Mouse (Mus musculus): ENCODE results near the gene Fam19a2.

Gene Fam19a2

DNA sequence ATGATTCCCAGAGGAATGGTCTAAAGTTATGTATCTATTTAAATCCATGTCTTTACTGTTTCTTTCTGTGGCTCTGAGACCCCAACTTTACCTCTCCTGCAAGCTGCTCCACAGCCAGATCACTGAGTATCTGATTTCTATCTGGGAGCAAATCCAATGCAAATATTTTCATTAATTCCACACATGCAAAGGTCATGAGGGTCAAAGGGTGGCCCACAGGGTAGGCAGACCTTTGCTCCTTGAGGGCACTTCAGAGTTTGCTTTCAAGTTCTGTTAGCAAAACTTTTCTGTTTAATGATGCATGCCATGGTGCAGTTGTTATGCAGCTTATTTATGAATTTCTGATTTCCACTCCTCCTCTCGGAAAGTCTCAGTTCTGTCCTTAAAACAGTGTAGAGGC, 303.9 kb downstream of the Fam19a2 start:
- no peak for DNase-seq (ENCODE audit: low read depth, low spot score)

DNA sequence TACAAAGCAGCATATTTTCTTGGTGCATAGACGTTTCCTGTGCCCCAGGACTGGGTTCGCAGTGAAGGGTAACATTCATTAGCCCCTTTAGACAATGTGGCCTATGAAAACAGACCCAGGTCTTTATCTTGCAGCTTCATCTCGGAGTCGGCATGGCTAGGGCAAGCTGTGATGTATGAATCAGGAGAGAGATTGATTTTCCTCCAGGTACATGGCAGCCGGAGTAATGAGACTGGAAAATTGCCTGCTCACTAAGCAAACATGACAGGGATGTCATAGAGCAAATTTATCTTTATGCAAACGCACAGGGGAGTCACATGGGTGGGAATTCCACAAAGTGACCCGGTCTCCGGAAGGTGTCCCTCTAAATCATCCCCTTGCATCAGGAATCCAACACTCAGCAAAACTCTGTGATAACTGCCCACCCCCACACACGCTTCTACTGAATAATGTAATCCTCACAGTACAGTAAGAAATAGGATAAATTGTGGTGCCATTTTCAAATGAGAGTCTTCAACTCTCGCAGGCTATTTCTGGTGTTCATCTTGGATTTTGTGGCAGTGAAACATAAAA, 306.9 kb downstream of the Fam19a2 start:
- no peak for DNase-seq (ENCODE audit: low read depth, low spot score)

DNA sequence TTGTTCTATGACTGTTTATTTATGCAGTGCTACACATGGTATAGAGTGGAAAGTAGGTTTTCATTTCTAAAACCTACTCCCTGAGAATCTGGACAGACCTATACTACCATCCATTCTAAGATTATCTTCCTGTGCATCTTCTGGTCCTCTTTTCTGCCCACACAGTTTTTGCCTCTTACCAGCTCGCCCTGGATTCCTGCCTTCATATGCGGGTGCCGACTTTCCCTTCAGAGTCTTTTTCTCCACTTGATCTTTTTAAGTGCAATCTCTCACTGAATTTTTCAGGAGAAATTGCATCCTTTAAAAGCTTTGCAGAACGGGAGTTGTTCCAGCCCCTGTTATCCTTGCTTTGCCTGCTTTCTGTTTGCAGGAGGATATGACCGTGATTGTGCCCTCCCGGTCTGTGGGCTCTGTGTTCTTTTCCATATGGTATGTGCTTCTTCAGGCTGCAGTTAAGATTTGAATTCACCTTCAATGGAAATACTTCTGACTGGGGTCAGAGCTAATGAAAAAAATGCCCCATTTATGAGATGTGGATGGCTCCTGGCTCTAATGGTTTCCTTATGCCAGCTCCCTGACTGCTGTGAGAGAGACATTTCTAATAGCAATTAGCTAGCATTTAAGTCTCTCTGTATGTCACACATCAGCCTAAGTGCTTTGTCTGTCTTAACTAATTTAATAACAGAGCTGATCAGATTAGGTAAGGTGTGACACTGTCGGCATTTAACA, 308.7 kb downstream of the Fam19a2 start:
- DNase-seq (ENCODE audit: low read depth, low spot score) = no peak

DNA sequence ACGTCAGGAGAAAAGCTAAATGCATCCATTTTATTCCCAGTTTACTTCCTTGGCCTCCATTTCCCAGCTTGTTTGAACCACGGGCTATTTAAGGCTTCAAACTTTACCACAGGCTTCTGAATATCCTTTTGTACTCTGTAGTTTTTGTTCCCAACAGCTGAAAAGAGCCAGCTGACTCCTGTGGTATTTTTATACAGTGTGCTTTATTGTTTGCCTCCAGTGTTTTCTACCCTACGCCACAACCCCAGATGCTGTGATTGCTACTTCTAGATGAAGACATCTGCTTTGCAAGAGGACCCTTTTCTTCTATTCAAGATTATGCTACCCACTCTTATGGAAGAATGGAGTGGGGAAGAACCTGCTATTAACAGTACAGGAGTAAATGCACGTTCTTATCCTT, 314.0 kb downstream of the Fam19a2 start:
- DNase-seq (ENCODE audit: low read depth, low spot score) = no peak

DNA sequence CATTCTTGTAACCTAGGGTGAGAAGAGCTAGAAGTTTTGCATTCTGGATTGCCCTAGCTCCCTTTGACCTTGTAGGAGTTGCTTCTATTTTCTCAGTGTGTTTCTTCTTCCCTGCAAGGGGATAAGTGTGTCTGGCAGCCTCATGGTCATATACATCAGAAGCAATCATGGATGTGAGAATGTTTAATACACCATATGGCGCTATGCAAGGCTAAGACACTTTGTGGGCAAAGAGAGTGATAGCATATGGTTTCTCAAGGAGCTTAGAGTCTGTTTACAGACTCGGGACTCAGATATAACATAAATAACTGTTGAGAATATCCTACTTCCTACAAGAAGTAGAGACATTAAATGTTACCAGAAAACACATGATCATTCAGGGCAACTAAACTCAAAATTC, 315.2 kb downstream of the Fam19a2 start:
- no peak for DNase-seq (ENCODE audit: low read depth, low spot score)

DNA sequence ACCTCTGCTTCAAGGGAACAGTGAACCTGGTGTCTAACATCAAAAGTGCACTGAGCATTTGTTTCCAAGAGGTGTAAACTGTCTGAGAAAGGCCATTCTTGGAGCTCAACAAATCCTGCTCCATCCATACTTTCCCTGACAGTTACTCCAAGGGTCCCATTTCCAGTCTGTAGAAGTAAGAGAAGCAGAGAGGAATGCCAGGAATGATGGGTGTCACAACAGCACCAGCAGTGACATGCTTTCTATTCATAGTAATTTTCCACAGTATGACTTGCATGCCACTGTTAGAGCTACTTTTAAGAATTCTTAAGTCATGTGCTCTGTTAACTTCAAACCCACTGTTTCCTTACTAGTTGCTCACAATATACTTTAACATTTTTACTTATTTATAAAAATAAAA, 331.2 kb downstream of the Fam19a2 start:
- DNase-seq (ENCODE audit: low read depth, low spot score) = no peak

DNA sequence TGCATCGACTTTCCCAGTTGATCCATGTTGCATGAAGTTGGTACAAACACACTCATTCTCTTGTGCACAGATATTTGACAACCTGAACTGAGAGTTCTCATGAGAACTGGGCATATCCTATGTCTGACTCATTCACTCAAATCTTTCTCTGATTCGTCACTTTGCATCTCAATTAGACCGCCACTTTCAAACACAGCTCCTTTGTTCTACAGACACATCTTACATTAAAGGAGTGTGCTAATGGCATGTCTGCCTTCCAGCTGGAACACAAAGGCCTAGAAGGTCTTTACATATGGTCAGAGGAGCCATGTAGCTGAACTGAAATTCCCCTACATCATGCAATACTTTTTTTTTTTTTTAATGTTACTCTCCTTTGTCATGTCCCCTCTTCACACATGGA, 333.3 kb downstream of the Fam19a2 start:
- peak; percentile 2 for DNase-seq (ENCODE audit: low read depth, low spot score)

DNA sequence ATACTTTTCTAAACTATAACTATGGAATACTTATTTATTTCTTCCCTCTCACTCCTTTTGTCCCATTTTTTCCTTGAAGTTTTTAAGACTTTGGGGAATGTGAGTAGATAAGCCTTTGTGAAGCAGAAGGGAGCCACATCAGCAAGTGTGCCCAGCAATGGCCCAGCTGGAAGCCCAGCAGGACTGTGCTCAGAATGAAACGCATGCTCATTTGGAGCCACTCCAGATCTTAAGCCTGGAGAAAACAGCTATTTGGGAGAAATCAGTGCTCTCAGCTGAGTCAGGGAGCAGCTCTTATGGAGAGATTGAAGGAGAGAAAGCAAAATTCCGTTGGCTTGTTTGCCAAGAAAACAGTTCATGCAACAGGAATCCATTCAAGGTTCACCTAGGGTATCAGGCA, 341.9 kb downstream of the Fam19a2 start:
- DNase-seq (ENCODE audit: low read depth, low spot score) = no peak

DNA sequence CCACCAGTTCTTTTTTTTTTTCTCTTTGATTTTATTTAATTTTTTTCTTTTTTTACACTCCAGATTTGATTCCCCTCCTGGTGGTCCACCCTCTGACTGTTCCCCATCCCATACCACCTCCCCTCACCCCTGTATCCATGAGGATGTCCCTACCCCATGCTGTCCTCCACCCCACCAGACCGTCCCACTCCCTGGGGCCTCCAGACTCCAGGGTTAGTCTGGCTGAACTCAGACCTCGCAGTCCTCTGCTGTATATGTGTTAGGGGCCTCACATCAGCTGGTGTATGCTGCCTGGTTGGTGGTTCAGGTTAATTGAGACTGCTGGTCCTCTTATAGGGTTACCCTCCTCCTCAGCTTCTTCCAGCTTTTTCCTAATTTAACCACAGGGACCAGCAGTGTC, 362.9 kb downstream of the Fam19a2 start:
- DNase-seq (ENCODE audit: low read depth, low spot score) = no peak

DNA sequence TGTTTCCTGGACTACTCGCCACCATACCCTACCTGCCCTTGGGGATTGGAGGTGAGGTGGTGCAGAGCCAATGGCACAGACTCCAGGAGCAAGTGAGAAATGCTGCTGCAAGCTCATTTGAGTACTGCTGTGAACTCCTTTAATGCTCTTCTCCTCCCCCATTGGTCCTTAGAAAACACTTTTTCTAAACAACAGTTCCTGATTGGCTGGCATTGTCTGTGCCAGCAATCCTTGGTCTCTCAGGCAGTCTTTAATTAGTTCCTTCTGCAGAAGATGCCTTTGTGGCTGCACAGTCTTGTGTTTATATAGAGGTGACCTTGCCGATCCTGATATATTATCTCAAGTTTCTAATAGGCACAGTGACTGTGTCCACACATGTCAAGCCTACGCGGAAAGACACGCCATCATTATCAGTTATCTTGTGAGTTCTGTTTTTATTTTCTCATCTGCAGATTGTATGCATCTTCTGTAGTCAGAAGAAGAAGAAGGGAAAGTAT, 365.5 kb downstream of the Fam19a2 start:
- no peak for DNase-seq (ENCODE audit: low read depth, low spot score)

DNA sequence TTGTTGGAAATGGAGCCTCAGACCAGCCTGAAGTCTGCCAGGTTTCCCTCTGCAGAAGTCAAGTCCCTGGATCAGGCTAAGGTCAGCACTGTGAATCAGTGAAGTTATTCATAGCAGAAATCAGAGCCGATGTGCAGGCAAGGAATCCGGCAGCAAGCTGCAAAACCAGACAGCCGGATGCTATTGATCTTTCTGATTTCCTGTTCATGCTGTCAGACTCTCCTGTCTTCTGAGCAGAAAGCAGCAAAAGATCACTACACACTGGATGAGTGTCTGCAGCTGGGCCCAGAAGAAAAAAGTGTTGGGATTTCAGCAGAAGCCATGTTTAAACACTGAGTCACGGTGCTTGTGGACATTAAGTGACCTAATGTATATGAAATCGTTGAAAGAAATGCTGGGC, 368.2 kb downstream of the Fam19a2 start:
- DNase-seq (ENCODE audit: low read depth, low spot score) = no peak

DNA sequence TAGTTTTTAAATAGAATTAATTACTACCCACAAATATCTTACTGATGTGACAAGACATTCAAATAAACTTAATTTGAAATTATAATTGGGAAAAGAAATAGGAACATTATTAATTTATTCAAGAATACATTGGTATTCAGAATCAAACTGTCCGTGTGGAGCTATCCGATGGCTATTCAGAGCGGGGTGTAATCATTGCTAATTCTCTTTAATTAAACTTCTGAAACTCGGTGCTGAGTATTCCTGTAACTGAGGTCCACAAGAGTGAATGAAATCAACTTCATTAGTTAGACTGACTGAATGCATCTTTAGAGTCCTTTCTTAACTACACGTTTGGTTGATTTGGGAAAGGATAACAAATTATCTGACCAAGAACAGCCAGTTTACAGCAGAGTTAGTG, 372.9 kb downstream of the Fam19a2 start:
- no peak for DNase-seq (ENCODE audit: low read depth, low spot score)

DNA sequence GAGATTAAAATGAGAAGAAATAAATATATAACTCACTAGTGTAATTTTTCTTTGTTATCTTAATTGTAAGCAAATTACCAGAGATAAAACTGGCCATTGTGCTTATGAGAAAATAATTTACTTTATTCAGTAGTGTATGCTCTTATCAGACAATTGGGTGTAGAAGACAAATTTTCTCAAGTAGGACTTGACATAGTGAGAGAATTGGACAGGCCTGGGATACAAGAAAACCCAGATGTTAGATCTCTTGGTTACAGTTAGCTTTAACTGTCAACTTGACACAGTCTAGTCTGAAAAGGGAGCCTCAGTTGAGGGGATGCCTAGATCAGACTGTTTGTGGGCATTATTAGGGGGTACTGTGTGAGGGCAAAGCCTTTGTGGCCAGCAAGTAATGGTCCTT, 373.7 kb downstream of the Fam19a2 start:
- DNase-seq (ENCODE audit: low read depth, low spot score) = no peak

DNA sequence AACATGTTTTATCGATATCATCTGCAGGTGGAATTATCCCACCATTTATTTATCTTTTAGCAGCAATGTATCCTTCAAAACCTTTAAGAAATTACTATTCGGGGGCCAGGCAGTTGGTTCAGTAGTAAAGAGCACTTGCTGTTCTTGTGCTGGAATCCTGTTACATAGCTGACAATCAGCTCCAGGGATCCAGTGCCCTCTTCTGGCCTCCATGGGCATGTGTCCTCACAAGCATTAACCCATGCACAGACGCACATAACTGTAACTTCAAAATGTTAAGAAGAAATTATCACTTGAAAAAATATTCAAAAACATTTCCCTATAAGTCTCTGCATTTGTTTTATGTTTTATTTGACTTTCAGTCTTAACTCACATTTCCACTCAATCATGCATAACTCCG, 381.8 kb downstream of the Fam19a2 start:
- peak; percentile 44 for DNase-seq (ENCODE audit: low read depth, low spot score)

DNA sequence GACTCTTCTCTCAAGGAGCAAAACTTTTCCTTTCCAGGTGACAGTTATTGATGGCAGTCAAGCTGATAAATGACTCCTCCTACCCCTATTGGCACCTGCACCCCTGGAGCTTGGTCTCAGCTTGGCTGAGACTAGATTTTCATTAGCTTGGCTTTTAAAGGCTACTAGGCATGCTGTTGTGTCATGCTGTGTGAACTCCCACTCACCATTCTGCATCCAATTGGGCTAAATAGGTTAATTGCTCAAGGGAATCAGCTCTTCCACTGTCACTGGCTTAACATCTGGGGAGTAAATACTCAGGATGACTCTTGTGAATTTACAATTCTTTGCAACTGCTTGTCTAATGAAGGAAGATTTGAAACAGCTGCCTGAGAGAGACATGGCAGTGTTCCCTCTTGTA, 407.4 kb downstream of the Fam19a2 start:
- DNase-seq (ENCODE audit: low read depth, low spot score) = no peak

DNA sequence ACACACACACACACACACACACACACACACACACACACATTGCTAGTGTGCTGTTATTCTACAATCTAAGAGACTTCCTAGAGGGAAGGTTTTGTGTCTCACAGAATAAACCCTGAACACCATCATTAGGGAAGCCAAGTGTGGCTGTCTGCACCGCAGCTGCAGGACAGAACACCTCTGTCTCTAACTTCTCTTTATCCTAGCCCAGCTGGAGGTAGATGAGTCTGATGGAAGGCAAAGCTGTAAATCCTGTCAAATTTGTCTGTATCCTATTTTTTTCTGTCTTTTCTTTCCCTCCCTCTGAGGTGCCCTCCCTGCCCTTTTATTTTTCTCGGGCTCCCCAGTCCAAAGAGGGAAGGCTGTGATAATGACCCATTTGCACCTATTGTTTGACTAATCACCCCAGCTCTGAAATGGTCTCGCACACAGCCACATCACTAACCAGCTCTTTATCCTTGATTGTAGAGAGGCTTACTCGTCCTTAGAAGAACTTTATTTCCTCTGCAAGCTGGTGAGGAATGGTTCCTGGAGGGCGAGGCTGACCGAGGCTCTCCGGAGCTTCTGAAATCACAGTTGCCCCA, 414.6 kb downstream of the Fam19a2 start:
- DNase-seq (ENCODE audit: low read depth, low spot score) = peak; percentile 16

DNA sequence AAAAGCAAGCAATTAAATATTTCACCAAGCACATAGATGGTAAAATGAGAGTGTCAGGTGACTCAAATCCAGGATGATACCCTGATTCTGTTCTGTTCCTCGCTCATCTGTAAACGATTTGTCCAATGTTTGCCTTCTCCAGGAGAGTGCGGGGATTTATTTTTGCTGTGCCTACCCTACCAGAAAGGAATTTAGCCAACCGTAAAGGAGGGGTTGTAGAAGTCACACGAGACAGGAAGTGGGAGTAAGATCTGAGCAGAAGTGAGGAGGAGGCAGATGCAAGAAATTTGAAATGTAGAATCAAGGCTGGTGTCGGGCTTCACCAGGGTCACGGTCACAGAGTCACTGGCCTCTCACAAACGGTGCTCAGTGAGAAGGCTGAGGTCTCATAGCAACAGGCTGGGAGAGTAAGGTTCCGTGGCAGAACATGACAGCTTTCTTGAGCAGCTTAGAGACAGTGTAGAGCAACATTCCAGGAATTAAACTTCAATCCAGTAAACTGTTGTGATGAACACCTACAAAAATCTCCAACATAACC, 419.0 kb downstream of the Fam19a2 start:
- DNase-seq (ENCODE audit: low read depth, low spot score) = no peak

DNA sequence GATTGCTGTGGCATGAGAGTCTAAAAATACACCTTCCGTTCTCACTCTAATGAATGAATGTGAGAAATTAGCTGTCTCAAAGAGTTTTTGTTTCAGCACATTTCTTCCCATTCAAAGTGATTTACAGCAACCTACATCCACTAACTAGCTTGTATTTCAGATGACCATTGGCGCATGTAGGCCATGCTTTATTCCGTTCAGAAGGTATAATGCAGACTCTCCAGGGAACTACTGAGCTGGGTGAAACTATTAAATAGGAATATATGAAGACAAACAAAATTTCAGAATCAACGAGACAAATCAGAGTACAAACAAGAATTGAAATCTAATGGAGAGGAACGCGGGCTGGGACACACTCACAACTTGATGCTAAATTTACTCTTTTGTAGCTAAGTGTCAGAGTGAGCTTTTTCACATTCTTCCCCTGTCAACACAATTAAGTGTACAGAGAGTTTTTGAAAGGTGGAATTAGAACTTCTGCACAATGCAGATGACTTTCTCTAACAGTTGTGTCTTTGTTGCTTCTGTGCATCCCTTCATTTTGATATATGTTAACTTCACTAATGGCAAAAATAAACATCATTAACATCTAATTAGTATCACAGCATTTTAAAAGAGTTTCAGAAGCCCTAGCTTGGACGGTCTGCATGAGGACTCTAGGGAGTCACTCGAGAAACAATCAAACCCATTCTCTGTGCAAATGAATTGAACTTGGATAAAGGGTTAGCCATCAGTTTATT, 428.6 kb downstream of the Fam19a2 start:
- DNase-seq (ENCODE audit: low read depth, low spot score) = no peak

DNA sequence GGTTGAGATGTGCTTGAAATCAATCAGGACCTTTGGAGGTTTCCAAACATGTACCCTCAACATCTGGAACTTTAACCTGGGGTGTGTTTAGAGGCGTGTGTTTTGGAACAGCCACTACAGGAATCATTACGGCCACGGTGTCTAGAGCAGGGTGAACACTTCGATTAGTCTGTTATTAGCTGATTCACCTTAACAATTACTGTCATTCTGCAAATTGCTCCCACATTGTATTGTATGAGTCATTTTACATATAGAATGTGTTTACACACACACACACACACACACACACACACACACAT, 429.1 kb downstream of the Fam19a2 start:
- DNase-seq (ENCODE audit: low read depth, low spot score) = no peak

DNA sequence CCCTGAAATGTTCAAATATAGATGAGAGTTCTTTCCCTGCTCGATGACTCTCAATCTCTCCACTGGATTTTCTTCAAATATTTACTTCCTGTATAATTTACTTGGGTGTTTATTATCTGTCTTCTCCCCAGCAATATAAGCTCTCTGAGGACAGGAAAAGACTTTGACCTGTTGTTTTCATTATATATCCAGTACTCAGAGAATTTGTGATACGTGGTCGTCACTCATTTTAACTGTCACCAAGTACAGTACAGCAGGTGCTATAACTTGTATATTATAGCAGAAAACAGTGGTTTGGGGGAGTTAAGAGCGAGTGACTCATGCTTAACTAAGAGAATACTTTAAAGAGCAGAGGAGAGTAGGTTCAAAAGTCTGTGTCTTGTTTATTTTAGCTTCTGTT, 438.8 kb downstream of the Fam19a2 start:
- DNase-seq (ENCODE audit: low read depth, low spot score) = no peak

DNA sequence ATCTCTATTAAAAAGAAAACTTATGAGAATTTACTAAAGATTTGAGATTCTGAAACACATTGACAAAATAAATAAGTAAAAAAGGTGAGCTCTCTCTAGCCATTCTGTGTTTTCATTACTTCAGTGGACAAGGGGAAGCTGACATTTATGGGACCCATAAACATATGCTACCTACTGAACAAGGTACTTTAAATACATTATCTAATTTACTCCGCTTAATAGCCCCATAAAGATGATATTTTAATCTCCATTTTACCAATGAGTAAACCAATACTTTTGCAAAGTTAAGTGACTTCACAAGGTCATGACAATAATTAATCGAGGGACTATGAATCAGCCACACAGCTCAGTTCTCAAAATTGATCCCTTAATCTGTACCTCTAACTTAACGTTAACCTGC, 443.2 kb downstream of the Fam19a2 start:
- DNase-seq (ENCODE audit: low read depth, low spot score) = no peak

DNA sequence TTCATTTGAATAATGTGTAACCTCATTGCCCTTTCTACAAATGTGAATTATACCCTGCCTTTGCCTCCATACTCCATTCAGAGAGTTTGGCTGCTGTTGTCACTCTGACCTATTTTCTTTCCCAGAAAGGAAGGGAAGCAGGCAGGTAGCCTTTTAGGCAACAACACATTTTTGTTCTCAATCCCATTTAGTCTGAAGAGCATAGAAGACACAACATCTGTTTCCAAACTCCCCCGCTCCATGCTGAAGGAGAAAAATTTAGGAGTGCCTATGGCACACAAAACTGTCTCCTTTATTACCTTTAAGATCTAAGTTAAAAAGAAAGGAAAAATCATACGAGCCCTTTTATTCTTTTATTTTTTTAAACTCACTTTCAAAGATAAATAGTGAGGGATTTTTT, 446.9 kb downstream of the Fam19a2 start:
- no peak for DNase-seq (ENCODE audit: low read depth, low spot score)
